Mouse (Mus musculus) hindbrain, postnatal 0 days (tissue): ENCODE results near the gene Gm10135. TPM values are rescaled to one million over a fixed set of nuclear protein-coding genes. Genes with fewer than 3 reads are reported as not detected.
"Not testable (repeated sequence)": the region's sequence is repeated elsewhere in the genome, so short reads cannot be mapped to it uniquely, and the experiment has no call there.

Experiments used
- ATAC-seq: fragments of 200-750 bp; cut with Nextera tagmentation; 2 replicates; pipeline ENCODE4 v1.8.0; 2017; ENCODE audit warnings: mild to moderate bottlenecking, moderate TSS enrichment, moderate library complexity
- DNase-seq: peaks from one replicate; pipeline ENCODE4 v3.0.0-alpha.2; 2015; ENCODE audit warnings: low spot score
- H3K27ac ChIP-seq: fragments of 300-500 bp; sonication (generic); 2 replicates; pipeline ENCODE4 v1.5.1; 2014; ENCODE audit warnings: mild to moderate bottlenecking
- H3K27me3 ChIP-seq: fragments of 300-500 bp; sonication (generic); 2 replicates; pipeline ENCODE4 v1.6.1; 2014; ENCODE audit warnings: low read length, mixed read lengths; ENCODE audit not compliant: insufficient read depth
- H3K36me3 ChIP-seq: fragments of 300-500 bp; sonication (generic); 2 replicates; pipeline ENCODE4 v1.6.1; 2014; ENCODE audit warnings: low read length, mixed read lengths; ENCODE audit not compliant: insufficient read depth
- H3K4me1 ChIP-seq: fragments of 300-500 bp; sonication (generic); 2 replicates; pipeline ENCODE4 v1.6.1; 2014; ENCODE audit warnings: antibody characterized with exemption, low read length, mixed read lengths; ENCODE audit not compliant: insufficient read depth
- H3K4me2 ChIP-seq: fragments of 300-500 bp; sonication (generic); 2 replicates; pipeline ENCODE4 v1.6.1; 2014; ENCODE audit warnings: low read depth, mild to moderate bottlenecking, low read length, moderate library complexity, mixed read lengths
- H3K4me3 ChIP-seq: fragments of 300-500 bp; sonication (generic); 2 replicates; pipeline ENCODE4 v1.5.1; 2014; ENCODE audit warnings: low read length
- H3K9ac ChIP-seq: fragments of 300-500 bp; sonication (generic); replicated peaks from 2 replicates; pipeline ENCODE4 v1.6.1; 2014; ENCODE audit warnings: mild to moderate bottlenecking, low read length, moderate library complexity, mixed read lengths
- H3K9me3 ChIP-seq: fragments of 300-500 bp; sonication (generic); 2 replicates; pipeline ENCODE4 v1.6.1; 2016; ENCODE audit warnings: low read length, mixed read lengths
- CTCF ChIP-seq: IDR thresholded peaks from 2 replicates; pipeline ENCODE4 v1.5.1; 2016; ENCODE audit warnings: antibody characterized with exemption, control low read depth, low read depth
- WGBS: fragments of 180-500 bp; shearing (Covaris S2); extraction: QIAGEN DNeasy Blood & Tissue Kit; methylation state at CpG from one replicate; pipeline ENCODE4 v1.1.7; 2014; 5-methylcytosine and 5-hydroxymethylcytosine counted together
- polyA plus RNA-seq: library from polyadenylated mRNA; unstranded; fragments of >200 nt; fragmentation: Nextera tagmentation; extraction: Ambion mirVana; gene quantifications from 2 replicates; pipeline ENCODE4 v1.2.1, GENCODE M21; 2015
- total RNA-seq: library from RNA; depleted of rRNA; stranded (reverse); fragments of >200 nt; gene quantifications from 2 replicates; pipeline ENCODE4 v1.2.3, GENCODE M21; 2014

Gm10135 gene
- total and polyA plus RNA-seq, 2 experiments from 2014 or later: not detected

DNA sequence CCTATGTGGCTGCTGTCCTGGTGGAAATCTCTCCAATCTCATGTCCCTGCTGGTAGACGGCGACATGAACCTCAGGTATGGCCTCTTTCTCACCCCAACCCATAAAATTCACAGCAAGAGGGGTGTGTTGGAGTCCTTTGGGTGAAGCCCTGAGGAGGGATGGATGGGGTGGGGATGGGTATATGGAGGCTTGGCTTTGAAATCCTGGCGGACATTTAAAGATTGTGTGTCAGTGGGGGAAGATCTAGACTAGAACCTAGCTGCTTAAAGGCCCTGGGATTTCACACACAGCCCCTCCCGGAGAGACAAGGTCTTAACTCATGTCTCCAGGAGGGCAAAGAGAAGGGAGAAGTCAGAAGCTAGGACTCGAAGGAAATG lies 33.1 kb upstream of the Gm10135 start:
- no peaks in the 10 kb centered on the region for H3K36me3 ChIP-seq
- ATAC-seq (peak; percentile 31; the same call in 1 of the 2 replicates), DNase-seq (no peak)
- no peak for TF ChIP-seq CTCF
- H3K9ac ChIP-seq: no peak overlapping the region
- no peaks in the 10 kb centered on the region for H3K9me3 ChIP-seq
- WGBS: 49% methylated on average over 5 of the region's 5 CpGs
- no peak overlapping the region for H3K27ac ChIP-seq
- peak overlapping the region; percentile 58; the same call in 1 of the 2 replicates for H3K4me2 ChIP-seq
- H3K4me1 ChIP-seq: no peaks in the 10 kb centered on the region
- H3K27me3 ChIP-seq: no peaks in the 10 kb centered on the region
- H3K4me3 ChIP-seq: peak overlapping the region; percentile 39

DNA sequence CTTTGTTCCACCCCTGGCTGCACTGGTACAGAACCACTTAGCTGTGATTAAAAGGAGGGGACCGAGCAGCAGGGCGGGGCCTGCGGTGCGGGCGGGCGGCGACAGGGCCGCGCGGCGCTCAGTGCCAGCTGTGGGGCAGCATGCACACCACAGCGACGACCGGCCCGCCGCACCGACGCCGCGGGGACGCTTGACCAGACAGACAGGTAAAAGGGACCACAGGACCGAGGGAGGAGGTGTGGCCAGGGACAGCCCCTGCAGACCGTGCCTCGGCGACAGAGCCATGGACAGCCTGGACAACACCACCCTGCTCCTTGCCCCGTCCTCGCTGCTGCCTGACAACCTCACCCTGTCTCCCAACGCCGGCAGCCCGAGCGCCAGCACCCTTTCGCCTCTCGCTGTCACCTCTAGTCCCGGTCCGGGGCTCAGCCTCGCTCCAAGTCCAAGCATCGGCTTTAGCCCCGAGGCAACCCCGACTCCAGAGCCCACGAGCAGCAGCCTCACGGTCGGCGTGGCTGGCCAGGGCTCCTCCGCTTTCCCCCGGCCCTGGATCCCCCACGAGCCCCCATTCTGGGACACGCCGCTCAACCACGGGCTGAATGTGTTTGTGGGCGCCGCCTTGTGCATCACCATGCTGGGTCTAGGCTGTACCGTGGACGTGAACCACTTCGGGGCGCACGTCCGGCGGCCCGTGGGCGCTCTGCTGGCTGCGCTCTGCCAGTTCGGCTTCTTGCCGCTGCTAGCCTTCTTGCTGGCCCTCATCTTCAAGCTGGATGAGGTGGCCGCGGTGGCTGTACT lies 32.5 kb upstream of the Gm10135 start, which contains the start of gene Slc10a4:
Slc10a4 (plus strand) TSS at position 100 of the 798 bp plus-strand sequence.
- DNase-seq (peak; percentile 21), ATAC-seq (peak; percentile 80)
- no peak within 1 kb of the TSS for H3K27ac ChIP-seq
- no peaks in the 10 kb centered on the region for H3K9me3 ChIP-seq
- peak within 1 kb of the TSS; percentile 35; the same call in 1 of the 2 replicates for H3K9ac ChIP-seq
- H3K4me2 ChIP-seq: peak within 1 kb of the TSS; percentile 58
- no peaks in the 10 kb centered on the region for H3K4me1 ChIP-seq
- 7% methylated on average over 65 of the region's 65 CpGs for WGBS
- no peaks in the 10 kb centered on the region for H3K27me3 ChIP-seq
- no peak for TF ChIP-seq CTCF
- no peaks in the 10 kb centered on the region for H3K36me3 ChIP-seq
- H3K4me3 ChIP-seq: peak within 1 kb of the TSS; percentile 39

DNA sequence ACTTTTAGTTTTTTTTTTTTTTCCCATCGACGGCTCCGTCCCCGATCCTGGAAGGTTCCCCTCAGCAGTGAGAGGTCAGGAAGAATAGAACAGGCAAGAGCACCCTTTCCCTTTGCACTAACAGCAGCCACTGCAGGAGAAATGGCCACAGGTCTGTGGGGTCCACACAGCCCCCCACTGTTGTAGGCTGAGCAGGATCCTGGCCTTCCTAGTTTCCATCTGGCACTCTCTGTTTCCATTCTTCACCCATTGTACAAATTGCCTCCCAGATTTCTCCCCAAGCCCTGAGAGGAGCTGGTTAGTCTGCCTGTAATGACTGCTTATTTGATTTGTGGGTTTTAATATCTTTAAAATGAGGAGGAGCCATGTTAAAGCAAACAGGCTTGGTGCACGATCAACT lies 29.5 kb upstream of the Gm10135 start:
- Histone ChIP-seq H3K4me3 (no peak overlapping the region), H3K27ac (no peak overlapping the region), H3K4me1 (no peaks in the 10 kb centered on the region), H3K4me2 (no peak overlapping the region), H3K36me3 (no peaks in the 10 kb centered on the region), H3K27me3 (no peaks in the 10 kb centered on the region), H3K9me3 (no peaks in the 10 kb centered on the region), H3K9ac (no peak overlapping the region)
- DNase-seq: no peak
- WGBS: 90% methylated on average over 5 of the region's 5 CpGs
- no peak for ATAC-seq
- TF ChIP-seq CTCF: no peak

DNA sequence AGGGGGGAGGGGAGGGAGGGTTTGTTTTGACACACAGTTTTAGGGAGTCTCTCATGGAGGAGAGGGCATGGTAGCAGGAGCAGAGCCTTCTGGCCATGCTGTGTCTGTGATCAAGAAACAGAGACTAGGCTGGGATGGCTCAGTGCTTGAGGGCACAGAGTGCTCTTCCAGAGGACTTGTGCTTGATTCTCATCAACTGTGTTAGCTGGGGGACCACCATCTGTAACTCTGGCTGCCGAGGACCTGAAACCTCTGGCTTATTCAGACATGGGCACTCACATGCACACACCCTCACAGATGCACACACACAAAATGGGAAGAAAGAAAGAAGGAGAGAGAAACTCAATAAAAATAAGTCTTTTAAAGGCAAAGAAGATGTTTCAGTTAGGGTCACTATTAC lies 24.0 kb upstream of the Gm10135 start:
- H3K4me3 ChIP-seq, H3K9me3 ChIP-seq, ATAC-seq, H3K27ac ChIP-seq, H3K4me2 ChIP-seq, H3K36me3 ChIP-seq, H3K4me1 ChIP-seq, H3K9ac ChIP-seq, H3K27me3 ChIP-seq, DNase-seq: not testable (repeated sequence)
- 88% methylated on average over 1 of the region's 1 CpGs for WGBS

DNA sequence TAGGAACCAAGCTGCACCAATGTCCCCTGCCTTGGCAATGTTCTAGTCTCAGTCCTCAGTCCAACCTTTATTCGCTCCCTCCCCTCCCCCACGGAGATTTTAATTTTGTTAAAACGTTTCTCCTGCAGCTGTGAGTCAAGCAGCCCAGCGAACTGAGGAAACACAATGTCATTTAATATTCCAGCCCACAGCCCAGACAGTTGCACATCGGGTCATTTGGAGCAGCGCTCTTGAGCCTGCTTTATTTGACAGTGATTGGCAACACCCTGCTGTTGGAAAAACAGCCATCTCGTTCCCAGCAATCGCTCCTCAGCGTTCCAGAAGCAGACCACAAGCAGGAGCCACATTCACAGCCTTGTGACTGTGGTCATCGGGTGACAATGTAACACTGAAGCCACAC lies 20.9 kb upstream of the Gm10135 start:
- no peaks in the 10 kb centered on the region; the same call in 1 of the 2 replicates for H3K4me1 ChIP-seq

DNA sequence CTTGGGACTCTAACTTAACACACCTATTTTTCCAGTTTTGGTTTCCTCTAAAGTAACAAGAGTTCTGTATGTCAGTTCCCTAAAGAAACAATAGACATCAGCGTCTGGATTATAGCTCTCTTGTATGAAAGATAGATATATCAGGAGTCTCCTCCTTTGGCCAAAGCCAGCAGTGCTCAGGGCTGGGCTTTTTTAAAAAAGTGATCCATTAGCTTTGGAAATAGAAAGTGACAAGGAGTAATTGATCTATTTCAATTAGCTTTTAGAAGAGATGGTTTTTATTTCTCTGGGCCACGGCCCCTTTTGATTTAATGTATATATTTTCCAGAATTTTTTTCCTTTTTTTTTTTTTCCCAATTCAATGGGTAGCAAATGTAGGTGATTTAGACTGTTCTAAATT lies 20.4 kb upstream of the Gm10135 start:
- no peak for DNase-seq
- no peak for ATAC-seq
- Histone ChIP-seq H3K4me2 (no peak overlapping the region), H3K36me3 (no peaks in the 10 kb centered on the region), H3K4me3 (no peak overlapping the region), H3K9ac (no peak overlapping the region), H3K4me1 (no peaks in the 10 kb centered on the region; the same call in 1 of the 2 replicates), H3K9me3 (no peaks in the 10 kb centered on the region), H3K27me3 (no peaks in the 10 kb centered on the region), H3K27ac (no peak overlapping the region)
- WGBS: 45% methylated on average over 2 of the region's 2 CpGs
- no peak for TF ChIP-seq CTCF

More for the DNA sequence above, 20.9 kb upstream of the Gm10135 start:
- no peaks in the 10 kb centered on the region for H3K36me3 ChIP-seq
- H3K27ac ChIP-seq: no peak overlapping the region
- no peak for TF ChIP-seq CTCF
- H3K9ac ChIP-seq: no peak overlapping the region
- DNase-seq (no peak), ATAC-seq (0 out of 2 replicates have a peak, but pooled peaks have one; percentile 27)
- H3K9me3 ChIP-seq: no peaks in the 10 kb centered on the region
- 8% methylated on average over 10 of the region's 10 CpGs for WGBS
- no peak overlapping the region; the same call in 1 of the 2 replicates for H3K4me2 ChIP-seq
- no peaks in the 10 kb centered on the region for H3K27me3 ChIP-seq
- H3K4me3 ChIP-seq: no peak overlapping the region

DNA sequence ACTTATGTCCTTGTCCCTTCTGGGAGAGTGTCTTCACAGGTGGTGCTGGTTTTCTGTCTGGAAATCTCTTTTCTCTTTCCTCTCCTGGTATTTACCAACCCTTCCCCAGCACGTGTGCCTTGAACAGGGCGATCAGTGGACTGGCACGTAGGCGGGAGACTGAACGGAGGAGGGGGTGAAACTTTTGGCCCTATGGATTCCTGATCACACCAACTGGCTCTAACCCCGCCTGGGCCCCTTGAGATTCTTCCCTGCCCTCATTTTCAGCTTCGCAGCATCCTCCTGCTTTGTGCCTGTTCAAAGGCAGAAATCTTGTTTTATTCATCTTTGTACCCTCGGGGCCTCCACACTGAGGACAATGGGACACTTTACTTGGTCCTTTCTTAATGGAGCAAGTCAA lies 19.9 kb upstream of the Gm10135 start:
- no peak for DNase-seq
- H3K4me3 ChIP-seq: no peak overlapping the region
- H3K4me2 ChIP-seq: no peak overlapping the region
- H3K9ac ChIP-seq: no peak overlapping the region
- WGBS: 30% methylated on average over 8 of the region's 8 CpGs
- H3K36me3 ChIP-seq: no peaks in the 10 kb centered on the region
- no peak for ATAC-seq
- H3K9me3 ChIP-seq: no peaks in the 10 kb centered on the region
- TF ChIP-seq CTCF: no peak
- no peak overlapping the region for H3K27ac ChIP-seq
- H3K27me3 ChIP-seq: no peaks in the 10 kb centered on the region
- H3K4me1 ChIP-seq: no peaks in the 10 kb centered on the region; the same call in 1 of the 2 replicates
